In the genomic region with DNA sequence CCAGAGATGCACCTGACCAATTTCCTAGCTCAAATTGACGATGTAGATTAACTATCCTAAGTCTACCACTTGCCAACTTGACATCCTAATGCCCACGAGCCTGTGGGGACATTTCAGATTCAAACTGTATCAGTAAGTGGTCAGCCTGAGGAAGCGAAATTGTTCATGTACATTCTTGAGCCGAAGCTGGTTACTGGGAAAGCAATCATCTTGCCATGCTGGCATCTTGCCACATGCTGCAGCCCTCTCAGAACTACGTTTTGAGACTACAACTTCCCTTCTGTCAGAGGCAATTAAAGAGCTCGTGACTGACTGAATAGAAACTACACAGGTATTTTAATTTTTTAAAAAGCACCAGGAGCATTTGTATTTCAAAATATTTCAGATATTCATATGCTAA, we compare ENCODE assay signal across 20 mouse cellular contexts.
A peak's percentile ranks its signal among the peaks of the same experiment; 100 is the strongest.
DNase-seq lines count a peak whose midpoint lies in the region; ATAC-seq and TF ChIP-seq lines count a peak whose summit lies in the region.
"Had no signal": no experiment of that assay in that cellular context is flagged by ENCODE, and none has a peak within 500 bp of the region (broad histone marks: within the 10 kb centered on the region; RNA-seq: fewer than 3 reads in every experiment).

No protein-coding gene starts in this region.

- no peak overlapping the region for H3K4me3 ChIP-seq in embryonic facial prominence, embryonic 14.5 days (ENCODE audit: low read depth, low read length)
- H3K4me3 ChIP-seq in embryonic facial prominence, embryonic 10.5 days, result no peak overlapping the region
- H3K4me3 ChIP-seq in midbrain, postnatal 0 days (ENCODE audit: low read depth, low read length), result no peak overlapping the region
- H3K4me3 ChIP-seq: embryonic facial prominence, embryonic 12.5 days; heart, embryonic 12.5 days; layer of hippocampus, adult 2 months; midbrain, embryonic 12.5 days had no signal

- intact Hi-C loops in left cerebral cortex, postnatal 4 days (cut with DNase I), result no loop called here

- H3K9ac ChIP-seq in embryonic facial prominence, embryonic 14.5 days (ENCODE audit: low read depth, low read length), result no peak overlapping the region
- no peak overlapping the region for H3K9ac ChIP-seq in midbrain, postnatal 0 days (replicated peaks; ENCODE audit: low read length, poor library complexity, severe bottlenecking)
- H3K9ac ChIP-seq: embryonic facial prominence, embryonic 12.5 days; heart, embryonic 12.5 days; liver, postnatal 0 days; midbrain, embryonic 12.5 days had no signal

- no peaks in the 10 kb centered on the region for H3K36me3 ChIP-seq in embryonic facial prominence, embryonic 14.5 days (ENCODE audit: control insufficient read depth, insufficient read depth, low read length)
- H3K36me3 ChIP-seq in embryonic facial prominence, embryonic 10.5 days (replicated peaks), result no peaks in the 10 kb centered on the region
- no peaks in the 10 kb centered on the region for H3K36me3 ChIP-seq in midbrain, postnatal 0 days (ENCODE audit: insufficient read depth, low read length)
- H3K36me3 ChIP-seq: embryonic facial prominence, embryonic 12.5 days; heart, embryonic 12.5 days; midbrain, embryonic 12.5 days had no signal

- no peaks in the 10 kb centered on the region for H3K9me3 ChIP-seq in embryonic facial prominence, embryonic 14.5 days (ENCODE audit: control insufficient read depth, low read length)
- H3K9me3 ChIP-seq in embryonic facial prominence, embryonic 10.5 days, result no peaks in the 10 kb centered on the region
- H3K9me3 ChIP-seq in midbrain, postnatal 0 days (ENCODE audit: low read length), result no peaks in the 10 kb centered on the region
- H3K9me3 ChIP-seq: embryonic facial prominence, embryonic 12.5 days; heart, embryonic 12.5 days; midbrain, embryonic 12.5 days had no signal

- TF ChIP-seq CTCF in midbrain, postnatal 0 days (IDR thresholded peaks at IDR 0.05), result no peak

- no peak overlapping the region for H3K27ac ChIP-seq in embryonic facial prominence, embryonic 14.5 days (replicated peaks; ENCODE audit: low read depth, low read length)
- H3K27ac ChIP-seq in embryonic facial prominence, embryonic 10.5 days (replicated peaks), result no peak overlapping the region
- no peak overlapping the region for H3K27ac ChIP-seq in midbrain, postnatal 0 days (ENCODE audit: low read depth, low read length)
- H3K27ac ChIP-seq: embryonic facial prominence, embryonic 12.5 days; kidney, postnatal 0 days; layer of hippocampus, adult 2 months; midbrain, embryonic 12.5 days; stomach, postnatal 0 days had no signal

- no peaks in the 10 kb centered on the region for H3K27me3 ChIP-seq in embryonic facial prominence, embryonic 14.5 days (replicated peaks; ENCODE audit: control insufficient read depth, insufficient read depth, low read length)
- no peaks in the 10 kb centered on the region for H3K27me3 ChIP-seq in embryonic facial prominence, embryonic 10.5 days (replicated peaks; ENCODE audit: low read depth, poor library complexity, severe bottlenecking)
- no peaks in the 10 kb centered on the region for H3K27me3 ChIP-seq in midbrain, postnatal 0 days (ENCODE audit: insufficient read depth, low read length)
- H3K27me3 ChIP-seq: embryonic facial prominence, embryonic 12.5 days; heart, embryonic 12.5 days; midbrain, embryonic 12.5 days had no signal

- DNase-seq in embryonic facial prominence, embryonic 14.5 days (ENCODE audit: low spot score), result peak; percentile 45
- DNase-seq in embryonic facial prominence, embryonic 10.5 days (ENCODE audit: low spot score), result no peak
- DNase-seq in left cerebral cortex, postnatal 4 days, result peak; percentile 40
- no peak for DNase-seq in left cerebral cortex, adult 8-10 months (ENCODE audit: low spot score in 2 of 2)
- DNase-seq in right cerebral cortex, postnatal 14 days, result peak; percentile 41
- DNase-seq in right cerebral cortex, postnatal 36 days (ENCODE audit: low spot score in 2 of 2), result no peak
- peak; percentile 44 for DNase-seq in midbrain, postnatal 0 days (ENCODE audit: low spot score)
- DNase-seq in adrenal gland, adult 2 months, result no peak
- DNase-seq: cerebellum, adult 11 months; kidney, adult 18-20 months; layer of hippocampus, postnatal 36 days; liver, postnatal 0 days; lung, postnatal 4 days had no signal

- 41% methylated on average over 6 of the region's 6 CpGs for WGBS in embryonic facial prominence, embryonic 14.5 days
- 85% methylated on average over 6 of the region's 6 CpGs for WGBS in embryonic facial prominence, embryonic 10.5 days
- WGBS in midbrain, postnatal 0 days, result 48% methylated on average over 6 of the region's 6 CpGs

- no peak for ATAC-seq in embryonic facial prominence, embryonic 14.5 days (ENCODE audit: low read depth)
- ATAC-seq in midbrain, postnatal 0 days (ENCODE audit: low FRiP score), result no peak
- ATAC-seq: hindbrain, embryonic 16.5 days; liver, postnatal 0 days had no signal

- H3K4me2 ChIP-seq in embryonic facial prominence, embryonic 14.5 days (ENCODE audit: low read depth, low read length), result no peak overlapping the region
- H3K4me2 ChIP-seq in midbrain, postnatal 0 days (ENCODE audit: low read depth, low read length, poor library complexity, severe bottlenecking), result no peak overlapping the region
- H3K4me2 ChIP-seq: embryonic facial prominence, embryonic 12.5 days; heart, embryonic 12.5 days; midbrain, embryonic 12.5 days had no signal

- peaks cover 8% of the 10 kb centered on the region; the same call in 1 of the 2 replicates for H3K4me1 ChIP-seq in embryonic facial prominence, embryonic 14.5 days (ENCODE audit: control insufficient read depth, insufficient read depth, low read length)
- peaks cover 11% of the 10 kb centered on the region for H3K4me1 ChIP-seq in embryonic facial prominence, embryonic 10.5 days
- no peaks in the 10 kb centered on the region for H3K4me1 ChIP-seq in midbrain, postnatal 0 days (ENCODE audit: insufficient read depth, low read length)

Comparison
In these comparisons a context has a peak if more than half of its experiments do, and no peak if none do; other contexts are left out.
1. DNase-seq: peak in embryonic facial prominence, embryonic 14.5 days (single experiment), left cerebral cortex, postnatal 4 days (single experiment), right cerebral cortex, postnatal 14 days (single experiment) and midbrain, postnatal 0 days (single experiment); none in embryonic facial prominence, embryonic 10.5 days (single experiment), left cerebral cortex, adult 8-10 months (0 of 2), right cerebral cortex, postnatal 36 days (0 of 2) and adrenal gland, adult 2 months (single experiment).